Mouse (Mus musculus) megakaryocyte, embryonic 14.5 days (primary cell): ENCODE measurements around the gene Atxn7l1. TPM values are rescaled to one million over a fixed set of nuclear protein-coding genes. Genes with fewer than 3 reads are reported as not detected.

Experiments
- H3K27me3 ChIP-seq: replicated peaks from 2 replicates; pipeline ENCODE3; 2012; ENCODE audit warnings: inconsistent platforms
- H3K36me3 ChIP-seq: replicated peaks from 2 replicates; pipeline ENCODE3; 2012; ENCODE audit warnings: low read length, inconsistent platforms, mixed read lengths
- H3K4me1 ChIP-seq: 2 replicates; pipeline ENCODE4 v1.6.1; 2012; ENCODE audit warnings: inconsistent platforms
- H3K4me3 ChIP-seq: replicated peaks from 2 replicates; pipeline ENCODE3; 2012; ENCODE audit warnings: moderate library complexity, mild to moderate bottlenecking, inconsistent platforms
- H3K9me3 ChIP-seq: 2 replicates; pipeline ENCODE4 v1.6.1; 2012; ENCODE audit warnings: inconsistent platforms
- FLI1 ChIP-seq: IDR thresholded peaks from 2 replicates; pipeline ENCODE4 v1.6.1; 2012; ENCODE audit warnings: low read length, inconsistent platforms, mixed read lengths
- GATA1 ChIP-seq: IDR thresholded peaks from 3 replicates; pipeline ENCODE4 v1.6.1; 2012; ENCODE audit warnings: mixed read lengths, low read length, inconsistent platforms, borderline replicate concordance
- polyA plus RNA-seq: library from polyadenylated mRNA; stranded (reverse); fragments of >175 nt; gene quantifications from 2 replicates; pipeline ENCODE4 v1.2.3, GENCODE M21; 2012; ENCODE audit warnings: low replicate concordance; ENCODE audit not compliant: insufficient read depth

Gene Atxn7l1
- polyA plus RNA-seq, 1 experiment: 22.5 TPM

DNA sequence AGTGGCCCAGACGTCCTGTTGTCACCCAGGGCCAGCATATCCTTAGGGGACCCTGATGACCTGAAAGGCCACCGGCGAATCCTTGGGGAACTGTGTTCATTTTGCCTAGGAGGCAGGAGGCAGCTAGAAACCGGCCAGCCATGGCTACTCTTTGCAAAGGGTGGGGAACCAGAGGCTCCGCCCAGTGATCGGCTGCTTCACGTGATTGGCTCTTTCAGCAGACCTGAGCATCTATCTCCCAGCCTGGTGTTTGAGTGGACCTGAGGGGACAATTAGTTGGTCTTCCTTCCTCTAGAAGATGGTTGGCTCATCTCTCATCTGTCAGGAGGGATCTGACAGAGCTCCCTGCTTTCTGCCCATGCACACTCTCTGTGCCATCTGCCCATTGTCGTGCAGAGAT lies 19.2 kb downstream of the Atxn7l1 start:
- Histone ChIP-seq H3K27me3 (no peaks in the 10 kb centered on the region), H3K9me3 (no peaks in the 10 kb centered on the region), H3K4me3 (no peak overlapping the region), H3K36me3 (peaks cover 46% of the 10 kb centered on the region), H3K4me1 (peaks cover 47% of the 10 kb centered on the region)
- no peak for TF ChIP-seq FLI1
- no peak for TF ChIP-seq GATA1

DNA sequence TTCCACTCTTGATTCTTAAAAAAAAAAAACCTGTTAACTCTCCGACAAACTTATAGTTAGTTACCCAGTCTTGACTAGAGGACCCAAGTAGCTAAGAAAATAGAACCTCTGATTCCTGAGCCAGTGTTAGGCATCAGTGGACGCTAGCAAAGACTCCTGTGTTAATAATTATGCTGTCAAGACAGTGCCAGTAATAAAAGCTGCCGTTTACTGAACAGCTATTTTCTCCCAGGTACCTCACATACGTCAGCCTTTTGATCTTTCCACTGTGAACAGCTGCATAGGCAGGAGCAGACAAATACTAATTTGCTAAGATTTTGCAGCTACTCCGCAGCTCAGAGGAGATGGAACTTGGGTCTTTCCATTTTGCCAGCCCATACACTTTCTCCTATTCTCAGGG lies 20.1 kb downstream of the Atxn7l1 start:
- no peaks in the 10 kb centered on the region for H3K9me3 ChIP-seq
- no peak for TF ChIP-seq GATA1
- no peak for TF ChIP-seq FLI1
- H3K36me3 ChIP-seq: peaks cover 48% of the 10 kb centered on the region
- H3K4me3 ChIP-seq: no peak overlapping the region
- H3K4me1 ChIP-seq: peaks cover 46% of the 10 kb centered on the region
- H3K27me3 ChIP-seq: no peaks in the 10 kb centered on the region

DNA sequence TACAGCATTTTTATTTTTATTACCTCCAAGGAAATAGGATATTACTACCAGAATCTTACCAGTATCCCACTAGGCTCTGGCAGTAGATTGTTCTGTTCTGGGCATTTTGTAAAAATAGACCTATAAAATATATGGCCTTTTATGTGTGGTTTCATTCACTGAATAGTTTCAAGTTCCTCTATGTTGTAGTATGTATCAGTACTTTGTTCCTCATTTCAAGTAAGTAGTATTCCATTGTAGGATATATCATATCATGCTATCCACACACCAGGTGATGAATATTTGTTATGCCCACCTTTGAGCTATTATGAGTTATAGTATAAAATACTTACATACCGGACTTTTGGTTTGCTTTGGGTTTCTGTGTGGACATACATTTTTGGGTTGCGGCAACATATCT lies 21.0 kb downstream of the Atxn7l1 start:
- TF ChIP-seq FLI1 (no peak), GATA1 (no peak)
- peaks cover 46% of the 10 kb centered on the region for H3K4me1 ChIP-seq
- H3K36me3 ChIP-seq: peaks cover 46% of the 10 kb centered on the region
- no peaks in the 10 kb centered on the region for H3K27me3 ChIP-seq
- no peak overlapping the region for H3K4me3 ChIP-seq
- no peaks in the 10 kb centered on the region for H3K9me3 ChIP-seq

DNA sequence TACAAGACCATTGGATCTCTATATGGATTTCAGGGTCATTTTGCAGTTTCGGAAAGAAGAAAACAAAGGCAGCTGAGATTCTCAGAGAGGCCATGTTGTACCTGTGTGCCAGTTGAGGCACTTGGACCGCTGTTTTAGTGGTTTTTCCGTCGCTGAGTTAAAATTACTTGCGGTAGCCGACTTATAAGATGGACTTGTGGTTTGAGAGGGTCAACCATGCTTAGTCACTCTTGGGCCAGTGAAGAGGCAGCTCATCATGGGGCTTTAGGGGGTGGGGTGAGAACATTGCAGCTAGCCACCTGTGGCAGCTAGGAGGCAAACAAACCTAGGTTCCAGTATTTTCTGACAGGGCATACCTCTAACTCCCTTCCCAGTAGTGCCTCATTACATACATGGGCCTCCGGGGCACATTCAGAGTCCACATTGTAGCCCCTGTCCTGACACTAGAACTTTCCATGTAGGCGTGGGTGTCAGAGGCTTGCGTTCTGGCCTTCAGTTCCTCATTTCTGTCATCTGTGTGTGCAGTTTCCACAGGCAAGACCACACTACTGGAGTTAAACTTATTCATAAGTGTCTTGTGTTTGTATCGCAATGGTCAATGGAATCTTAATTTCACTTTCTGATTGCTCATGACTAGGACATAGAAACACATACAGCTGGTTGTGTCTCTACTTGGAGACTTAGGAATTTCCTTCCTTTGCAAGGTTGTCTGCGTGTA lies 22.4 kb downstream of the Atxn7l1 start:
- no peaks in the 10 kb centered on the region for H3K9me3 ChIP-seq
- peaks cover 2% of the 10 kb centered on the region for H3K27me3 ChIP-seq
- H3K36me3 ChIP-seq: peaks cover 51% of the 10 kb centered on the region
- TF ChIP-seq FLI1 (no peak), GATA1 (no peak)
- peaks cover 51% of the 10 kb centered on the region for H3K4me1 ChIP-seq
- H3K4me3 ChIP-seq: peak overlapping the region; percentile 8

DNA sequence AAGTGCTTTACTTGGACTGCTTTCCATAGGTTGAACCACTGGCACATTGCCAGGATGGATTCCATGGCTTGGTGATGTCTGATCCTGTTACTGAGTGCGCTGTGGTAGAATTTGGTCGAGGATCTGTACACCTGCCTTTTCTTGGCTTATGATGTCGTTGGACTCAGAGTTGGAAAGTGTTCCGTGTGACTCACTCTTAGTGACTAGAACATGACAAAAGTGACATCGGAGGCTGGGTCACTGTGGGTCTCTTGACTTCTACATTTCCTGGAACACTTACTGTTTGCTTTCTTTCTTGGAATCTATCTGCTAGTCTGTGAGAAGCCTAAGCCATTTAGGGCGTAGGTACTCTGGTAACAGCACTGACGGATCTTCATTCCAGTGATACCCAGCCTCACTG lies 23.3 kb downstream of the Atxn7l1 start:
- peaks cover 55% of the 10 kb centered on the region for H3K4me1 ChIP-seq
- peaks cover 2% of the 10 kb centered on the region for H3K27me3 ChIP-seq
- TF ChIP-seq FLI1: no peak
- no peak for TF ChIP-seq GATA1
- H3K4me3 ChIP-seq: no peak overlapping the region
- no peaks in the 10 kb centered on the region for H3K9me3 ChIP-seq
- H3K36me3 ChIP-seq: peaks cover 43% of the 10 kb centered on the region

DNA sequence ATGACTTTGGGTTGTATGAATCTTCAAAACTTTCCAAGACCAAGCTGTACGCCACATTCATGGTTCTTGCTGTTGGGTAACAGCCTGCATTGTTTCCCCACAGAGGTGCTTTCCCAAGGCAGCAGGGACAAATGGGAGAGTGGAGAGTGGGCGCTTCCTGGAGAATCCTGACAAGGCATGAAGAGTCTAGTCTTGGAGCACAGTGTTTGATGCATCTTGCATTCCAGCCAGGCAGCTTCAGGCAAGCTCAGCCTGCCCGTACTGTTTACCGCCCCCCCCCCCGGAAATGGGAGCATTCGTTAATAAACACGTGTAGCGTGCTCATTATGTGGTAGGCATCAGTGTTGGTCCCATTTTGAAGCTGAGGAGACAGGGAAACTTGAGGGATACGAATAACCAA lies 25.4 kb downstream of the Atxn7l1 start:
- Histone ChIP-seq H3K27me3 (peaks cover 2% of the 10 kb centered on the region), H3K9me3 (no peaks in the 10 kb centered on the region), H3K4me3 (no peak overlapping the region), H3K4me1 (peaks cover 56% of the 10 kb centered on the region), H3K36me3 (peaks cover 32% of the 10 kb centered on the region)
- TF ChIP-seq GATA1 (no peak), FLI1 (no peak)

DNA sequence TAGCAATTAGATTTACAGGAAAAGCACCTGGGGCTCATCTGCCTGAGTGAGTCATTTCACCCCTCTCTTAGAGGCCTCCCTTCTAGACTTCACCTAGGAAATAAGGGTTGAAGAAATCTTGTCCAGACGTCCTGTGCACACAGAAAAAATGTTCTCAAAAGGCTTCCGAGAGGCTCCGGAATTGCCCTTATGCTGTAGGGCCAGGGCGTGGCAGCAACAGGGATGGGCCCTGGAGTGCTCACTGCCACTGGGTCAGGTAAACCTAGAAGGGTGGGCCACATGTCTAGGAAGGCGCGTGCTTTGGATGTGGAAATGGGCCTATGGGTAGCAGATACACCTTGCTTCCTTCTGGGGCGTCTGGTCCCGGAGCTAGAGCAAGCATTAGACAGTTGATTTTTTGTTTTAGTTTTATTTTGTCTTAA lies 26.2 kb downstream of the Atxn7l1 start:
- peaks cover 32% of the 10 kb centered on the region for H3K36me3 ChIP-seq
- no peak overlapping the region for H3K4me3 ChIP-seq
- H3K4me1 ChIP-seq: peaks cover 54% of the 10 kb centered on the region
- no peaks in the 10 kb centered on the region for H3K9me3 ChIP-seq
- TF ChIP-seq GATA1 (no peak), FLI1 (no peak)
- peaks cover 2% of the 10 kb centered on the region for H3K27me3 ChIP-seq

DNA sequence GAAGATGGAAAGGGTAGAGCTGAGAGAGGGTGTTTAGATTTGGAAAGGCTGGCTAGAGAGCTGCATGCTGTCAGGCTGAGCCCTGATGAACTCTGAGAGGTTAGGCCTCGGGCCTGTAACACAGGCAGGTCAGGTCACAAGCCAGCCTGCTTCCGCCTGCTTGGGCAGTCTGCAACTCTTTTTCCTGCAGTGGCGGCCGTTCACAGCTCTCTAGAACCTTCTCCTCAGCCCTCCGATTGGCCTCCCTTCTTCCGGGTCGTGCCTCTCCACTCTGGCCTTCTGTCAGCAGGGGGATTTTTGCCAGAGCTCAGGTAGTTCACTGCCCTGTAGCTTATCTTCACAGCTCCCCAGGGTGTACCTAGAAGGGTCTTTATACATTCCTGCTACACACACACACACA lies 26.7 kb downstream of the Atxn7l1 start:
- Histone ChIP-seq H3K36me3 (peaks cover 34% of the 10 kb centered on the region), H3K27me3 (peaks cover 2% of the 10 kb centered on the region), H3K4me1 (peaks cover 50% of the 10 kb centered on the region), H3K9me3 (no peaks in the 10 kb centered on the region), H3K4me3 (no peak overlapping the region)
- no peak for TF ChIP-seq FLI1
- TF ChIP-seq GATA1: no peak

DNA sequence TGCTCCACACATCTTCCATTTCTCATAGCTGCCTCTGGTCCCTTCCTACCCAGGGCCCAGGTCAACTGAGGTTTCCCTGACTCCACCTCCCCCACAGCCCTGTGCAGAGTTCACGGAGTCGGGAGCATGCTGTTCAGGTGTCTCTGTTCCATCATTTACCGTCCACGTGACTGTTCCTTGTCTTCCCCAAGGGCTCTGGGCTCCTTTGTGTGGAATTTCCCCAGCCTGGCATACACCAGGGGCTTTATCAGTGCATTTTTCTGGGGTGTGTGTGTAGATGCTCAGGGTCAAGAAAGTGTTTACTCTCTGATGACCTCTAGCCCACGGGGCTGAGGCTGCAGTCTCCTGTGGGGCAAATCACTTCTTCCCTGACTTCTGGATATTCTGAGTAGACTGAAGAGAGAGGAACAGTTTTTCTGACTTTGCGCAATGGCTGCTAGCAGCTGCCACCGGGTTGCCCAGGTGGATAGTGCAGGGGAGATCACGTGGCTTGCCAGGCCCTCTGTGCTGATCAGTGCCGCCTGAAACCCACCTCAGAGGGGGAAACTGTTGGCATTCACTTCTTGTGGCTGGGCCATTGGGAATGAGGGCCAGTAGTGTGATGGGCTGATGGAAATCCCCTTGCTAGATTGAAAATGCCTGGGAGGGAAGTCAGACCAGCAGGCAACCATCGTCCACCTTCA lies 27.3 kb downstream of the Atxn7l1 start:
- no peak for TF ChIP-seq GATA1
- TF ChIP-seq FLI1: no peak
- no peaks in the 10 kb centered on the region for H3K9me3 ChIP-seq
- H3K27me3 ChIP-seq: peaks cover 2% of the 10 kb centered on the region
- no peak overlapping the region for H3K4me3 ChIP-seq
- H3K36me3 ChIP-seq: peaks cover 37% of the 10 kb centered on the region
- peaks cover 47% of the 10 kb centered on the region for H3K4me1 ChIP-seq
